Mouse (Mus musculus) urinary bladder, postnatal 0 days (tissue): ENCODE data around the gene Il9. TPM values are rescaled to one million over a fixed set of nuclear protein-coding genes. Genes with fewer than 3 reads are reported as not detected.

Experiments
- polyA plus RNA-seq: library from polyadenylated mRNA; unstranded; fragments of >200 nt; fragmentation: Nextera tagmentation; extraction: Ambion mirVana; gene quantifications from 2 replicates; pipeline ENCODE4 v1.2.1, GENCODE M21; 2015

Gene Il9
- polyA plus RNA-seq: not detected in 2 replicates

GRCm38 (mm10) chr13:56482146-56482545, at the start of gene Il9:
TSS of gene Il9 (minus strand) at chr13:56482246.

GRCm38 (mm10) chr13:56522081-56522820, 40.2 kb upstream of the Il9 start, which contains the start of gene Fbxl21:
TSS of gene Fbxl21 (plus strand) at chr13:56522472.

DNA sequence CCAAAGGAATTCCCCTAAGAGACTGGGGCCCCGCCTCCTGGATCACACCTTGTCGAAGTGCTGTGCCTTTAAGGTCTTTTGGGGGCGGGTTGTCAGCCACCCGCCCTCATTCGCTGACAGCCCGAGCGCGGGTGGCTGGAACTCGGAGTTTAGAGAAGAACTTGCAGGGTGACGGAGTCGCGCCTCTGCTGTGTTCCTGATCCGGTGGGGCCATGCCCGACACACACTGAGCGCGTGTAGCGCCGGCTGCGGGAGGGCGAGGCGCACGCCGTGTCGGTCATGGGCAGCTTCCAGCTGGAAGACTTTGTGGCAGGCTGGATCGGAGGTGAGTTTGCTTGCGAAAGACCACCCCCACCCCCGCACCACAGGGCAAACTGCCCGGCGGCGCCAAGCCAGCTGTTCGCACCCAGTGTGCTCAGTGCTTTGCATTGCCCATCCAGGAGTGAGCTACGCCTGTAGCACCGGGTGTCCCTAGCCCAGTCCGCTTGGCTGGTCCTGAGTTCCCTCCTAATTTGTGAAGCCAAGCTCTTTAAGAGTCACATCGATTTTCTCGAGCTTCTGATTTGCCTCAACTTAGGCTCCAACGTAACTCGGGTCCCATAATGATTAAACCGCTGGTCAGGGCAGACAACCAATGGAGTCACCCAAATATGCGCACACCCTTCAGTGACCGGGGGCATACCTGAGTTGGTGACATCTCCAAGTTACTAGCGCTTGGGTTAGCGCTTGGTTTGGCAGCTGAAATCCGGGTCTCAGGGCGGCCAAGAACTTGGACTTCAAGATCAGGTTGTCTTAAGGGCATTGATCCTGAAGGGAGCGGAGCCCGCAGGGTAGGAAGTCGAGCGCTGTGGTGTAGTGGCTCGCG, 43.6 kb downstream of the Il9 start, which contains the start of gene Slc25a48:
Gene Slc25a48 (plus strand): TSS at position 145 of the 865 bp plus-strand sequence.

Other genes starting within 250 kb of the Il9 start
- not detected in 2 replicates for gene Neurog1, start 230.1 kb downstream of the Il9 start, polyA plus RNA-seq
- gene Cxcl14, start 185.7 kb downstream of the Il9 start, polyA plus RNA-seq: 69.1 and 74.6 TPM in 2 replicates
- gene Gm3045, start 55.7 kb downstream of the Il9 start, polyA plus RNA-seq: 0.13 TPM in 1 of 2 replicates, not detected in the other
- gene Slc25a48, start 43.9 kb downstream of the Il9 start, polyA plus RNA-seq: 0.54 and 0.62 TPM in 2 replicates
- gene Fbxl21, start 40.2 kb upstream of the Il9 start, polyA plus RNA-seq: 0.90 and 1.1 TPM in 2 replicates
- 0.46 TPM in 1 of 2 replicates, not detected in the other for gene Lect2, start 66.3 kb upstream of the Il9 start, polyA plus RNA-seq
- gene Tgfbi, start 127.3 kb upstream of the Il9 start, polyA plus RNA-seq: 76.4 and 87.4 TPM in 2 replicates
- 9.6 and 11.1 TPM in 2 replicates for gene Smad5, start 220.8 kb upstream of the Il9 start, polyA plus RNA-seq